13 mouse cellular contexts compared by ENCODE assay signal in genomic region chr8:42614077-42614476, GRCm38 (mm10).
A peak's percentile ranks its signal among the peaks of the same experiment; 100 is the strongest.
DNase-seq lines count a peak whose midpoint lies in the region; ATAC-seq and TF ChIP-seq lines count a peak whose summit lies in the region.
"Had no signal": no experiment of that assay in that cellular context is flagged by ENCODE, and none has a peak within 500 bp of the region (broad histone marks: within the 10 kb centered on the region; RNA-seq: fewer than 3 reads in every experiment).

No protein-coding gene starts in this region.

- 86% methylated on average over 6 of the region's 6 CpGs for WGBS in neural tube, embryonic 11.5 days
- WGBS in neural tube, embryonic 14.5 days, result 64% methylated on average over 6 of the region's 6 CpGs
- 78% methylated on average over 6 of the region's 6 CpGs for WGBS in intestine, postnatal 0 days

- H3K4me1 ChIP-seq in neural tube, embryonic 11.5 days (ENCODE audit: control insufficient read depth, insufficient read depth, low read length), result no peaks in the 10 kb centered on the region
- H3K4me1 ChIP-seq in neural tube, embryonic 14.5 days (ENCODE audit: control insufficient read depth, insufficient read depth, low read length), result no peaks in the 10 kb centered on the region
- no peaks in the 10 kb centered on the region for H3K4me1 ChIP-seq in intestine, postnatal 0 days (replicated peaks; ENCODE audit: control insufficient read depth, insufficient read depth, low read length)
- H3K4me1 ChIP-seq: heart, embryonic 15.5 days; liver, embryonic 13.5 days had no signal

- H3K9me3 ChIP-seq in neural tube, embryonic 11.5 days (ENCODE audit: control insufficient read depth, low read length), result no peaks in the 10 kb centered on the region
- H3K9me3 ChIP-seq in neural tube, embryonic 14.5 days (ENCODE audit: control insufficient read depth, low read length), result no peaks in the 10 kb centered on the region
- no peaks in the 10 kb centered on the region for H3K9me3 ChIP-seq in intestine, postnatal 0 days (ENCODE audit: control insufficient read depth)
- H3K9me3 ChIP-seq: heart, embryonic 15.5 days; liver, embryonic 13.5 days had no signal

- H3K4me3 ChIP-seq in gastrocnemius, adult 2 months, result no peak overlapping the region
- no peak overlapping the region for H3K4me3 ChIP-seq in neural tube, embryonic 11.5 days (ENCODE audit: low read depth, low read length)
- H3K4me3 ChIP-seq in neural tube, embryonic 14.5 days (ENCODE audit: low read depth, low read length), result no peak overlapping the region
- H3K4me3 ChIP-seq in intestine, postnatal 0 days (ENCODE audit: low read depth, low read length), result no peak overlapping the region
- H3K4me3 ChIP-seq: heart, embryonic 15.5 days; liver, embryonic 13.5 days had no signal

- no peaks in the 10 kb centered on the region for H3K36me3 ChIP-seq in neural tube, embryonic 11.5 days (ENCODE audit: control insufficient read depth, insufficient read depth, low read length)
- no peaks in the 10 kb centered on the region for H3K36me3 ChIP-seq in neural tube, embryonic 14.5 days (ENCODE audit: control insufficient read depth, insufficient read depth, low read length)
- H3K36me3 ChIP-seq in intestine, postnatal 0 days (ENCODE audit: control insufficient read depth, insufficient read depth), result no peaks in the 10 kb centered on the region
- H3K36me3 ChIP-seq: heart, embryonic 15.5 days; liver, embryonic 13.5 days had no signal

- intact Hi-C loops in gastrocnemius, adult 2 months (cut with DNase I), result no loop called here

- no peak overlapping the region for H3K27ac ChIP-seq in gastrocnemius, adult 2 months
- no peak overlapping the region for H3K27ac ChIP-seq in neural tube, embryonic 11.5 days (ENCODE audit: low read depth, low read length)
- H3K27ac ChIP-seq in neural tube, embryonic 14.5 days (ENCODE audit: low read depth, low read length), result no peak overlapping the region
- H3K27ac ChIP-seq in intestine, postnatal 0 days (ENCODE audit: low read depth, low read length), result no peak overlapping the region
- H3K27ac ChIP-seq: heart, embryonic 15.5 days; liver, embryonic 13.5 days had no signal

- DNase-seq in gastrocnemius, adult 2 months, result peak; percentile 10
- DNase-seq in gastrocnemius, adult 8-10 months (ENCODE audit: low spot score in 2 of 2), result no peak
- DNase-seq in neural tube, embryonic 11.5 days (ENCODE audit: low spot score), result no peak
- DNase-seq in neural tube, embryonic 10.5 days (ENCODE audit: extremely low spot score, low spot score), result no peak
- peak; percentile 73 for DNase-seq in layer of hippocampus, adult 9-11 months
- DNase-seq in spleen, postnatal 36 days (ENCODE audit: low spot score in 2 of 2), result no peak
- DNase-seq: kidney, adult 9 months; liver, embryonic 13.5 days; retina, postnatal 1 day; thymus, postnatal 14 days had no signal

- no peak for TF ChIP-seq CTCF in gastrocnemius, adult 2 months (IDR thresholded peaks at IDR 0.05)
- TF ChIP-seq CTCF in intestine, postnatal 0 days (IDR thresholded peaks at IDR 0.05; ENCODE audit: low read depth), result no peak

- H3K9ac ChIP-seq in neural tube, embryonic 11.5 days (ENCODE audit: low read length), result no peak overlapping the region
- no peak overlapping the region for H3K9ac ChIP-seq in neural tube, embryonic 14.5 days (replicated peaks; ENCODE audit: low read depth, low read length)
- H3K9ac ChIP-seq in intestine, postnatal 0 days (ENCODE audit: low read depth, low read length), result no peak overlapping the region
- H3K9ac ChIP-seq: heart, embryonic 15.5 days; liver, embryonic 13.5 days had no signal

- H3K4me2 ChIP-seq in neural tube, embryonic 11.5 days (ENCODE audit: low read depth), result no peak overlapping the region
- no peak overlapping the region for H3K4me2 ChIP-seq in neural tube, embryonic 14.5 days (ENCODE audit: low read depth, low read length)
- no peak overlapping the region for H3K4me2 ChIP-seq in intestine, postnatal 0 days (replicated peaks; ENCODE audit: low read depth)
- H3K4me2 ChIP-seq: heart, embryonic 15.5 days; liver, embryonic 13.5 days had no signal

- no peaks in the 10 kb centered on the region for H3K27me3 ChIP-seq in neural tube, embryonic 11.5 days (ENCODE audit: control insufficient read depth, insufficient read depth, low read length)
- H3K27me3 ChIP-seq in neural tube, embryonic 14.5 days (ENCODE audit: control insufficient read depth, insufficient read depth, low read length), result no peaks in the 10 kb centered on the region
- H3K27me3 ChIP-seq in intestine, postnatal 0 days (replicated peaks; ENCODE audit: control insufficient read depth, insufficient read depth, low read length), result no peaks in the 10 kb centered on the region
- H3K27me3 ChIP-seq: heart, embryonic 15.5 days; liver, embryonic 13.5 days had no signal

- ATAC-seq in neural tube, embryonic 11.5 days (ENCODE audit: insufficient read depth, low FRiP score, low TSS enrichment), result 0 out of 2 replicates have a peak, but pooled peaks have one; percentile 35
- ATAC-seq in neural tube, embryonic 14.5 days (ENCODE audit: low read depth), result peak; percentile 90
- no peak for ATAC-seq in intestine, postnatal 0 days

Comparison
In these comparisons a context has a peak if more than half of its experiments do, and no peak if none do; other contexts are left out.
1. DNase-seq: peak in gastrocnemius, adult 2 months (single experiment) and layer of hippocampus, adult 9-11 months (single experiment); none in gastrocnemius, adult 8-10 months (0 of 2), neural tube, embryonic 11.5 days (single experiment), neural tube, embryonic 10.5 days (single experiment) and spleen, postnatal 36 days (0 of 2).